Mouse (Mus musculus) brown adipose tissue, adult 24 weeks (tissue): Measurements from ENCODE around the gene Pglyrp1. TPM values are rescaled to one million over a fixed set of nuclear protein-coding genes. Genes with fewer than 3 reads are reported as not detected.

Experiments used
- H3K27ac ChIP-seq: fragments of 200-500 bp; replicated peaks from 2 replicates; pipeline ENCODE4 v1.5.1; 2012; ENCODE audit warnings: low read depth, mild to moderate bottlenecking, low read length
- H3K4me1 ChIP-seq: fragments of 200-500 bp; 2 replicates; pipeline ENCODE4 v1.6.1; 2012; ENCODE audit warnings: low read length, mixed read lengths; ENCODE audit not compliant: control insufficient read depth, insufficient read depth, insufficient read length
- H3K4me3 ChIP-seq: fragments of 200-500 bp; 2 replicates; pipeline ENCODE4 v1.5.1; 2012; ENCODE audit warnings: low read depth, mild to moderate bottlenecking, low read length, moderate library complexity; ENCODE audit not compliant: insufficient read depth
- polyA plus RNA-seq: library from polyadenylated mRNA; stranded (reverse); fragments of >200 nt; gene quantifications from 2 replicates; pipeline ENCODE4 v1.2.4, GENCODE M21; 2012; ENCODE audit not compliant: missing spikeins, insufficient read depth, insufficient read length

Gene Pglyrp1
- polyA plus RNA-seq, 1 experiment = 2.0 TPM

DNA sequence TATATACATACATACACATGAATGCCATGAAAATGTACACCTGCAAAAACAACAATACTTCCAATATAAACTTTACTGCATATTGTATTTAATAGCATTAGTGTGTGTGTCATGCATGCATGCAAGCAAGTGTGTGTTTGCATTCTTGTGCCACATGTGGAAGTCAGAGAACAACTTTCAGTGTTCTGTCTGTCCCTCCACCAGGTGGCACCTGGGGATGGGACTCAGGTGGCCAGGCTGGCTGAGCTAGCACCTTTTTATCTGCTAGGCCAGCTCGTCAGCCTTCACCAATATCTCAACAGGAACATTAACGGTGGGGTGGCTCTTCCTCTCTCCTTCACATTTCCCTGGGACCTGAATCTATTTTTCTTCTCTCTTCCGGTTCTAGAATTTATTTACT is 31.4 kb downstream of the Pglyrp1 start:
- 0 out of 2 replicates have a peak, but pooled peaks cover 3% of the 10 kb centered on the region for H3K4me1 ChIP-seq
- H3K27ac ChIP-seq = no peak overlapping the region
- no peak overlapping the region for H3K4me3 ChIP-seq

DNA sequence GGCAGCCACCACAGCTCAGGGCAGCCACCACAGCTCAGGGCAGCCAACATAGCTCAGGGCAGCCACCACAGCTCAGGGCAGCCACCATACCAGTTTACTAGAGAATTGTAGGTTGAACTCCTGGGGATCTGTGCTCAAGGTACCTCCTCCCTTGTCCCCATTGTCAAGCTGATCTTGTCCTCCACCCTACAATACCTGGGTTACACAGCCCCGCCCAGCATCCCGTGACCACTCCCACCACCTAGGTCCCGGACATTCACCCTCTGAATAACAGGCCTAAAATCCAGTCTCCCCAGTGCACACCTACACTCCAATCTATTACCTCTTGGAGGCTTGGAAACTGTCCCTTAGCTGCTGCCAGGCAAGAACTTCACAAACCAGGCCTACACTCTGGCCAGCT is 33.8 kb downstream of the Pglyrp1 start:
- H3K27ac ChIP-seq = no peak overlapping the region
- no peak overlapping the region for H3K4me3 ChIP-seq
- H3K4me1 ChIP-seq = peaks cover 13% of the 10 kb centered on the region; the same call in 1 of the 2 replicates

DNA sequence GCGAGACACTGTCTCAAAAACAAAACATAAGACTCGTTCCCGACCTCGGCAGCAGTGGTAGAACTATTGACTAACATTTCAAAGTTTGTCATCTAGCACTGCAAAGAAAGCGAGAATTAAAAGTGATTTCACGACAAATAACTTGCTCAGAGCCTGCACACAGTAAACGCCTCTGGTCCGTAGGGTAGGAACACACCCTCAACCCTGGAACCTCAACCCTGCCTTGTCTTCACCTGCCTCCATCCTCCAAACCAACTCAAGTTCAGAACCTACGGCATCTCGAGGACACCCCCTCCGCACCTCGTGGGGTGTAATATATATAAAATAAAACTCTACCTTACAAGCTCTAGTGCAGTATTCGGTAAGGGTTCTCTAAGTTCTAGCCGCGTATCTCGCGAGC is 38.7 kb downstream of the Pglyrp1 start:
- H3K4me1 ChIP-seq = peaks cover 17% of the 10 kb centered on the region
- no peak overlapping the region for H3K27ac ChIP-seq
- peak overlapping the region; percentile 82 for H3K4me3 ChIP-seq

DNA sequence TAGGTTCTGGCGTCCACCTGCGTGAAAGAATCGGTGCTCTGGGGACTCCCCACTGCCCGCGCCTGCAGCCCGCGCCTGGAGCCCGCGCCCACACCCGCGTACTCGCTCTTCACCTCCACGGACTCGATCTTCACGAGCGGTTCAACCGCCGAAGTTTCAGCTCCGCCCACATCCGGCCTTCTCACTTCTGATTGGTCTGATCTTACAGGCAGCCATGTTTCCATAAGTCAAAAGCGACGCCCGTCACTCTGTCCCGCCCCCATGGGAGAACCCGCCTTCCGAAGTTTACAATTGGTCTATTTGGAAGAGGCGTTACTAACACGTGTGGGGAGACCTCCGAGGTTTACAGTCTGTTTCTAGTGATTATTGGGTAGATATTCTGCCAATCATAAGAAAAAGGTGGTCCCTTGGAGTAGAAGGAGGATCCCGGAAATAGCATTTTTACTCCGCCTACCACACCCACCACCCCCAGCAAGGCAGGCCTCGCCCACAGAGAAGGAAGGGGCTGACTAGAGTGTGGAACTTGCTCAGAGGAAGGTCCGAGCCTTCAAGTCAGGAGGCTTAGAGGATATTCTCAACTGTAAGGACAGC is 39.2 kb downstream of the Pglyrp1 start, which contains the start of gene Ccdc61:
TSS of gene Ccdc61 (minus strand) at position 175 of the 591 bp plus-strand sequence.
- Histone ChIP-seq H3K4me3 (peak within 1 kb of the TSS; percentile 82), H3K27ac (peak within 1 kb of the TSS; percentile 29), H3K4me1 (peaks cover 17% of the 10 kb centered on the region)

DNA sequence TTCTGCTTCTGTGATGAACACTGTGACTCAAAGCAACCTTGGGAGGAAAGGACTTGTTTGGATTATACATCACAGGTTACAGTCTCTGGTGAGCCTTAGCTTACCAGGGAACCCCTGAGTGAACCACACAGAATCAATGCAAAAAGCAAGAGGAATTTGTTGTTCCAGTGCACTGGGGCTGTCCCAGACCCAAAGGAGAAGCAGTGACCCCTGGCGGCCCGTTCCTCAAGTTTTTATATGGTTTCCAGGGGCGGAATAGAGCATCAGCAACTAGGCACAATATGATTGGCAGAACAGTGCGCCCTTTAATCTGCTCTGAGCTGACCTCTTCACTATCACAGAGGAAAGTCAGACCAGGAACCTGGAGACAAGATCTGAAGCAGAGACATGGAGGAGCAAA is 45.1 kb downstream of the Pglyrp1 start:
- Histone ChIP-seq H3K4me3 (no peak overlapping the region), H3K4me1 (no peaks in the 10 kb centered on the region), H3K27ac (no peak overlapping the region)

DNA sequence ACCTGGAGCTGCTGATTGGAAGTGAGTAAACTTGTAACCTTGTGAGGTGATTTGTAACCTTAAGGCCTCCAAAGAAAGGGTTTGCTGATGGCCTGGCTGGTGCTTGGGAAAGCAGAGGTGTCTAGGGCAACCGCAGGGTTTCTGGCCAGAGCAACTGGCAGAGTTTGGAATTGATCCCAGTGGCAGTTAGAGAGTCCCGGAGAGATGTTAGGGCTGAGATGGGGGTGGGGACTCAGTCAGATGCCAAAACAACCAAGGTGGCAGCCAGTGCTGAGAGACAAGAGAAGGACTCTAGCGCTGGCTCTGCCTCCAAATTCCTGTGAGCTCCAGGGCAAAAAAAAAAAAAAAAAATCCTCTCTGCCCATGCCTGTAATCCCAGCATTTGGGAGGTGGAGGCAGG is 46.8 kb downstream of the Pglyrp1 start:
- no peaks in the 10 kb centered on the region for H3K4me1 ChIP-seq
- no peak overlapping the region for H3K27ac ChIP-seq
- no peak overlapping the region for H3K4me3 ChIP-seq

DNA sequence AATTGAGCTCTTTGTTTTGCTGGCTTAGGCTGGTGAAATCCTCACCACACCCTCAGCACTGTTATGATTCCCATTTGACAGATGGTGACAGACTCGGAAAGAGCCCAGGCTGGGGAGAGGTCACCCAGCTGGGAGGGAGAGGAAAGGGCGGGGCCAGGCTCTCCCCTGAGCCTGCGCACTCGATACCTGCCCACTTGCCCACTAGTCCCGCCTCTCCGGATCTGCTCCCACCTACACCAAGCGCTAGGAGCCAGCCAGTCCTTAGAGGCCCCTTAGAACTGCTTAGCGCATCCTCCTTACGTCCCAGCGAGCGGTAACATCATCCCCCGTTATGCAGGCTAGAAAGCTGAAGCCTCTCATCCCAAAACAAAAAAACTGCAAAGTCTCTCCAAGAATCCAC is 49.9 kb downstream of the Pglyrp1 start:
- Histone ChIP-seq H3K4me1 (no peaks in the 10 kb centered on the region), H3K27ac (peak overlapping the region; percentile 91), H3K4me3 (peak overlapping the region; percentile 21; the same call in 1 of the 2 replicates)

DNA sequence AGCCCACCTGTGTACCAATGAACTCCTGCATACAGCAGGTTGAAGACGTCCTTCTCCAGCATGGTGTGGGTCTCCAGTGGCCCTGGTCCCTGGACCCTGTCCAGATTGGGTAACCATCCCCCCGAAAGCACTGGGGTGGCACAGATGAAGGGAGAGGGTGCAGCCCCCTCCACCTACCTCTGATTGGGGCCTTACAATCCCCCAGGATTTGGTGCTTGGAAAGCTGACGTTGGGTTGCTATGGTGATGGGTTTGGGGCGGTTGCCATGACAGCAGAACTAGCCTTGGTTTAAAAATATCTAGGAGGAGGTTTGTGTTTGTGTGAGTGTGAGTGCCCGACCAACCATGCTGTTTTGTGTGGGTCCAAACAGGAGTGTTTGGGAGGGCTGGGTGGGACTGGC is 51.7 kb downstream of the Pglyrp1 start:
- Histone ChIP-seq H3K4me3 (no peak overlapping the region), H3K4me1 (no peaks in the 10 kb centered on the region), H3K27ac (no peak overlapping the region)

DNA sequence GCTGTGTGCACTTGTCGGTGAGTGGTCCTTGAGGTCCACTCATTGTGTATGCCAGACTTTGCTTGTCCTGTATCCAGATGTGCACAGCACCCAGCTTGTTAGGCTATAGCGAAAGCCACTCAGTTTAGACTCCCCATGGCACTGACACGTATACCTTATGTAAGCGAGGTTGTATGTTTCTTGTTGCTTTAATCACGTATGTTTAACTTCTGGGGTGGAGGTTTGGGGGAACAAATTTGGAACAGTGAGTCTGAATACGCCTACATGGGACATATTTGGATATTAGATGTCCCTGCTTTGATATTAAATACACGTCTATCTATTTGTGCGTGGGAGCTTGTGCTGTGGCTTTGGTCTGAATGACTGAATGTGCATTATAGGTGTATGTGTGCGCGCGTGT is 52.1 kb downstream of the Pglyrp1 start:
- H3K4me3 ChIP-seq = no peak overlapping the region
- H3K4me1 ChIP-seq = no peaks in the 10 kb centered on the region
- no peak overlapping the region for H3K27ac ChIP-seq

DNA sequence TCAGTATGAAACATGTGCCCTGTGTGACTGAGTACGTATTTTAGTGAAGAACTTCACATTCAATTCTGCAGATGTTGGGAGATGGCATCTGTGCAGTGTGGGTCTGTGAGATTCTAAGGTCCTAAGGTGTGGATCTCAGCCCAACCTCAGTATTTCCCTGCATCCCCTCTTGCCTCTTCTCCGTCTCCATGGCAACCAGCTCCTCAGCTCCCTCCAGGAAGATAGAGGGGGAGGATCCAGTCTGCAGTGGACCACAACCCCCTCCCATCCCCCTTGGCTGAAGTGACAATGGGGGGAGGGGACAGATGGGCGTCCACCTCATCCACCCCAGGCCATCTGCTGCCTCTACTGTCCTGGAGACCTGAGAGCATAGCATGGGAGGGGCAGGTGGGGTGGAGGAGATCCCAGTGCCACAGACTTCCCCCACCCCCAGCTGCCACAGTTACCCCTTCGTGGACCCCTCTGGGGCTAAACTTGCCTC is 52.6 kb downstream of the Pglyrp1 start:
- H3K4me1 ChIP-seq = peaks cover 1% of the 10 kb centered on the region; the same call in 1 of the 2 replicates
- no peak overlapping the region for H3K27ac ChIP-seq
- H3K4me3 ChIP-seq = no peak overlapping the region

DNA sequence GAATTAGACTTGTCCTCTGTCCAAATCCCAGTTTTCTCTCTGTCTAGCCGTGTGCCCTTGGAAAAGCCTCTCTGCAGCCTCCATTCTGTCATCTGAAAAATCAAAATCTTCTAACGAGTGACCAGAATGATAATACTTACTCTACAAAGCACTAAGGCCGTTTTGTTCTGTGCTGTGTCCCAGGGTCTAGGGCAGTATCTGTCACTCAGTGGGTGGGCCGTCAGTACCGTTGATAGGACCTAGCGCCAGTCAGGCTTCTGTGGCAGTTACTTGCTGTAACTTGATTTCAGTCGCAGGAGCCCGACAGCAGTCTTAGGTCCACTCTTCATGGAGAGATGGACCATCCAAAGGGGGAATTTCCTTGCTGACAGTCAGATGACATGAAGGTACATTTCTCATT is 53.2 kb downstream of the Pglyrp1 start:
- Histone ChIP-seq H3K27ac (no peak overlapping the region), H3K4me1 (peaks cover 3% of the 10 kb centered on the region; the same call in 1 of the 2 replicates), H3K4me3 (no peak overlapping the region)

DNA sequence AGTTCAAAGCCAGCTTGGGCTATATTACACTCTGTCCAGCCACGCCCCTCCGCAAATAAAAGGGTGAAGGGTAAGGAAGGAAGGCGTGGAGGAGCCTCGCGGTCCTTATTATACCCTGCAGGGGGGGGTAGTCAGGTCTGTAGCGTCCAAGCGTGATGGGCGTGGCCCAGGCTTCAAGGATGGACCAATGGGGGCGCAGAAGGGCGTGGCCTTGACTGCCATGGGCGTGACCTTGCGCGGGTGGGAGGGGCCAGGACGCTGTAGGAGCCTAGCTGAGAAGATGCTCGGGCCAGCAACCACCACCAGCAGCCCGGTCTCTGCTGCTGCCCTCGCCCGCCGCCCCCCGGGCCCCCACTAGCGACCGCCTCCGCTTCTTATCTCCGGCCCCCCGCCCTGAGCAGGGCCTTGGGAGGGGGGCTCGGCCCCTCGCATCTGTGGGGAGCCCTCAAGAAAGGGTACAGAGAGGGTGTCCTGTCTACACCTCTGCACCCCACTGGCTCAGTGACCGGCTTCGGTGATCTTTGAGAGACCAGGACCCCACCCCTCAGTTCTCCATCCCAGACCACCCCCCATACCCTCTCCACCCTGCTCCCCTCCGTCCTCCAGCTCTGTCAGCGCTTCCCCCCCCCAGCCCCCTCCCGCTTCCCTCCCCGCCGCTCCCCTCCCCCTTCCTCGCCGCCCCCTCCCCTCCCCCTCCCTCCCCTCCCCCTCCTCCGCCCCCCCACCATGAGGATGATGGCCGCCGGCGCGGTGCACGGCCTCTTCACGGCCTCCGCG is 54.2 kb downstream of the Pglyrp1 start, which contains the start of gene Nova2:
TSS of gene Nova2 (plus strand) at position 727 of the 777 bp plus-strand sequence.
- H3K4me1 ChIP-seq = peaks cover 6% of the 10 kb centered on the region
- H3K27ac ChIP-seq = peak within 1 kb of the TSS; percentile 100
- peak within 1 kb of the TSS; percentile 91 for H3K4me3 ChIP-seq

DNA sequence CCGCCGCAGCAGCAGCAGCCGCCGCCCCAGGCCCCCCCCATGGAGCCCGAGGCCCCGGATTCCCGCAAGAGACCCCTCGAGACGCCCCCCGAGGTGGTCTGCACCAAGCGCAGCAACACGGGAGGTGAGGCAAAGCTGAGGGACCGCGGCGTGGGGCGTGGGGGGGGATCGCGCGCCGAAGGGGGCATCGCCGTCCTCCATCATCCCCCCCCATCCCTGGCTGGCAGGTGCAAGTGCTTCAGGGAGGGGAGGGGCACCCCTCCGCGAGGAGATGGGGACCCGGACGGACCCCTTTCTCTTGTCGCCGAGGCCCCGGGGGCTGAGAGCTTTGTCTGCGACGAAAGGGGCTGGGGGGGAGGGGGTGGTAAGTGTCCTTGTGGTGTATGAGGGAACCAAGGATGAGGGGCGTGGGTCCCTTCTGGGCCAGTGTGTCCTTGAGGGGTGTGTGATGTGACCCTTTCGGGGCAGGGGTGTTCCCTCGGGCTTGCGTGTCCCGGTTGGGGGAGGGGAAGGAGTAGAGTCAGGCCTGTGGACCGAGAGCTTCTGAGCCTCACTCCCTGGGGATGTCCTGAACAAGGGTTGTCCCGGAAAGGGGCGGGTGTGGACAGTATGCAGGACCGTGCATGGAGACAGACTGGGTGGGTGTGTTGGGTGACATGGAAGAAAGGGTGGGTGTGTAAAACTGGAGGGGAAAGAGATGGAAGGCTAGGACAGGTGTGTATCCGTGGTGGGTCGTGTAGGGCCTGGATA is 55.1 kb downstream of the Pglyrp1 start:
- Histone ChIP-seq H3K4me3 (peak overlapping the region; percentile 91), H3K27ac (peak overlapping the region; percentile 100), H3K4me1 (peaks cover 7% of the 10 kb centered on the region)

DNA sequence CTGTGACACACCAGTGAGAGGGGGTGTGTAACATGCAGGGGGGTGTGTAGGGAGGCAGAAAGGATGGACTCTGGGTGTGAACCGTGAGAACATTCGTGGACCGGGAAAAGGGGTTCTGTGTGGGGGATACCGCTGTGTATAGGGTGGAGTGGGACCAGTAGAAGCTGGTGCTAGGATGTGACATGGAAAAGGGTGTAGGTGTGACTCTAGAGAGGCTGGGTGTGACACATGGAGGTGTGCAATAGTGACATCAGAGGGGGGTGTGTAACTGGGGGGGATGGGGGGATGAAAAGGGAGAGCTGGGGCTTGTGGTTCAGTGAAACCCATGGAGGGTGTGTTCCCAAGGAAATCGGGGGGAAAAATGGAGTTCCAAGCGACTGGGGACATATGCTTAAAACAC is 55.8 kb downstream of the Pglyrp1 start:
- Histone ChIP-seq H3K4me1 (peaks cover 10% of the 10 kb centered on the region), H3K4me3 (peak overlapping the region; percentile 91), H3K27ac (peak overlapping the region; percentile 100)

DNA sequence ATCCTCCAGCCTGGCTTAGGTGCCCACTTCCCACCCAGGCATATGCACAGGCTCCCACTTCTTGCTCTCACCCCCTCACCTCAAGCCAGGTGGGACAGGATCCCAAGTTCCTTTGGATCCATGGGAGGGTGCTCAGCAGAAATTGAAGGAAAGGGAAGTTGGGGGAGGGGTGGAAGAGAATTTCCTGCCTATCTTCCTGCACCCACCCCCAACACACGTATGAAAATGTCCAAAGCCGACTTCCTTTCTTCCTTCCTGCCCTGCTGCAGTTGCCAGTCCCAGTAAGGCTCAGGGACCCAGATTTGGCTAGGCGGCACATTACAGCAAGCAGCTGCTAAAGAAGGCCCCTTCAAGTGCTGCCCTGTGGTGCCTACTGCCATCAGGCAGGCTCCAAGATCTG is 56.6 kb downstream of the Pglyrp1 start:
- Histone ChIP-seq H3K27ac (peak overlapping the region; percentile 100), H3K4me1 (peaks cover 10% of the 10 kb centered on the region), H3K4me3 (peak overlapping the region; percentile 91)
